Mouse (Mus musculus): ENCODE data around the gene Npc1l1. TPM values are rescaled to one million over a fixed set of nuclear protein-coding genes. Genes with fewer than 3 reads are reported as not detected.

Npc1l1 gene
- polyA plus RNA-seq (2017; shearing (Covaris generic)) = not detected

GRCm38 (mm10) chr11:6230012-6230411 lies at the start of gene Npc1l1:
TSS of gene Npc1l1 (minus strand) at chr11:6230143.

GRCm38 (mm10) chr11:6274387-6275093 lies 44.6 kb upstream of the Npc1l1 start, which contains the start of gene Tmed4:
TSS of gene Tmed4 (minus strand) at chr11:6274870.

GRCm38 (mm10) chr11:6267320-6268254 lies 37.6 kb upstream of the Npc1l1 start, which contains the start of gene Ddx56:
TSS of gene Ddx56 (minus strand) at chr11:6267772.

GRCm38 (mm10) chr11:6200087-6200569 lies 29.8 kb downstream of the Npc1l1 start, which contains the start of gene Nudcd3:
TSS of gene Nudcd3 (minus strand) at chr11:6200415.

GRCm38 (mm10) chr11:6199410-6200086 lies 30.4 kb downstream of the Npc1l1 start, which contains the start of gene A730071L15Rik:
TSS of gene A730071L15Rik (plus strand) at chr11:6200029.

Other genes starting within 250 kb of the Npc1l1 start
- gene Camk2b, start 163.8 kb downstream of the Npc1l1 start, polyA plus RNA-seq (2017; shearing (Covaris generic)) = 4.8 TPM
- 0.35 TPM for gene A730071L15Rik, start 30.1 kb downstream of the Npc1l1 start, polyA plus RNA-seq (2017; shearing (Covaris generic))
- gene Nudcd3, start 29.7 kb downstream of the Npc1l1 start, polyA plus RNA-seq (2017; shearing (Covaris generic)) = 46.3 TPM
- gene Ddx56, start 37.6 kb upstream of the Npc1l1 start, polyA plus RNA-seq (2017; shearing (Covaris generic)) = 54.1 TPM
- 46.1 TPM for gene Tmed4, start 44.7 kb upstream of the Npc1l1 start, polyA plus RNA-seq (2017; shearing (Covaris generic))
- gene Ogdh, start 61.5 kb upstream of the Npc1l1 start, polyA plus RNA-seq (2017; shearing (Covaris generic)) = 209 TPM
- gene Zmiz2, start 158.9 kb upstream of the Npc1l1 start, polyA plus RNA-seq (2017; shearing (Covaris generic)) = 68.9 TPM
- gene Ppia, start 185.3 kb upstream of the Npc1l1 start, polyA plus RNA-seq (2017; shearing (Covaris generic)) = 3,883 TPM
- 146 TPM for gene H2afv, start 214.3 kb upstream of the Npc1l1 start, polyA plus RNA-seq (2017; shearing (Covaris generic))
- gene Purb, start 245.8 kb upstream of the Npc1l1 start, polyA plus RNA-seq (2017; shearing (Covaris generic)) = 53.9 TPM